Mouse (Mus musculus) cerebellum, postnatal 4 days (tissue): ENCODE results near the gene Gm136.

Source experiments
- DNase-seq, 2 experiments: peaks; one replicate each; pipeline ENCODE4 v3.0.0; 2022; ENCODE audit warnings: low spot score in 2 of 2, mixed read lengths in 1 of 2

Gm136 gene

GRCm38 (mm10) chr4:34715062-34715461 is 41.0 kb downstream of the Gm136 start:
- DNase-seq, result no peak

DNA sequence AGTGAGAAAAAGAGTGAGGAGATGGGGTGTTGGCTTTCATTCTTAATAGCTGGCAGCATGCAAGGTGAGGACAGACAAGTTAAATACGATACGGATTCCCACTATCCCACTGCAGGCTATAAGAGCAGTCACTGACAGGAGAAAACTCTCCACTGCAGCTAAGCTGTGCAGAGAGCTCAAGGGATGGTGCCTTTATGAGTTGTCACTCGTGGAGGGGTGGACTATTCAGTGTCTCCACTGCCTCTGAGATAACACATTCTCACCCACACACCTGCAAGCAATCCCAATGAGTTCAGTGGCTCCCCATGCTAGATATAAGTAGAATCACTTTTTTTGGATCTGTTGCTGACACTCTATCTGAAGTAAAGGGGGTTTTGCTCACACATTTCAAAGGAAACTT is 47.9 kb downstream of the Gm136 start:
- DNase-seq, result no peak

- DNase-seq, result no peak
Measured at GRCm38 (mm10) chr4:34707248-34707647, 48.8 kb downstream of the Gm136 start.

- no peak for DNase-seq
Measured at GRCm38 (mm10) chr4:34703029-34703428, 53.0 kb downstream of the Gm136 start.

- no peak for DNase-seq
Measured at GRCm38 (mm10) chr4:34702231-34702630, 53.8 kb downstream of the Gm136 start.

DNA sequence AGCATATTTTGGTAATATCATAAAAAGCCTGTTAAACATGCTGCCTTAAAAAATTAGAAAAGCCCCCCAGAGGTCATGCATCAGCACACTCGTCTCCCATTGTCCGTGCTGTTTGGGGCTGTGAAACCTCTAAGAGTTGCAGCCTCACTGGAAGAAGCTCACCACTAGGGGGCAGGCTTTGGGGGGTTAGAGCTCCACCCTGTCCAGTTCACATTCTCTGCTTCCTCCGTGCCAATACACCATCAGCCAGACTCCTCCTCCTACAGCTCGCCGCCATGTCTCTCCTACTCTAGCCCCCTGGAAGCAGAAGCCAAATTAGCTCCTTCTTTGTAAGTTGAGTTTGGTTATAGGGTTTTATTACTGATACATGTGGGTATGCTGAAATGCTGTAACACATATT is 54.5 kb downstream of the Gm136 start:
- DNase-seq, result peak in 1 of 2 experiments; percentile 56
